Mouse (Mus musculus) gastrocnemius, postnatal 10 days (tissue): ENCODE data around the gene Efna1. TPM values are rescaled to one million over a fixed set of nuclear protein-coding genes. Genes with fewer than 3 reads are reported as not detected.

Experiments
- microRNA-seq, 2 experiments: library from miRNA; unstranded; fragments of <30 nt; microRNA quantifications; one replicate each; pipeline ENCODE4 v1.2.0; 2021
- total RNA-seq, 2 experiments: library from RNA; stranded (reverse); gene quantifications; 2 replicates each; pipeline ENCODE4 v1.2.3; 2021

The Efna1 gene
- total RNA-seq, 2 experiments from 2014 or later, result 21.1 to 26.3 TPM

Small RNA genes lying within 50 kb of the gene (microRNA-seq; reads per million reads assigned to microRNA genes)
- gene Mir92b, result 30.9 to 41.3 reads per million in 2 experiments

Other genes with a start within 250 kb of the Efna1 start
- 1 to 10 TPM; 9.7 to 9.9 TPM for gene Rusc1, start 187.8 kb downstream of the Efna1 start, total RNA-seq
- not detected for gene Gm43738, start 180.0 kb downstream of the Efna1 start, total RNA-seq
- 10 to 100 TPM; 33.7 to 35.5 TPM for gene Fdps, start 179.2 kb downstream of the Efna1 start, total RNA-seq
- gene Pklr, start 145.0 kb downstream of the Efna1 start, total RNA-seq, result under 1 TPM in 1 of 2 experiments, not detected in 1; 0.41 TPM
- 1 to 10 TPM in 1 of 2 experiments, under 1 TPM in 1; 0.12 to 1.1 TPM for gene Hcn3, start 120.9 kb downstream of the Efna1 start, total RNA-seq
- gene Clk2, start 116.3 kb downstream of the Efna1 start, total RNA-seq, result 10 to 100 TPM; 21.5 to 32.6 TPM
- gene Scamp3, start 103.7 kb downstream of the Efna1 start, total RNA-seq, result 10 to 100 TPM; 36.7 to 40.0 TPM
- 10 to 100 TPM; 11.1 to 12.9 TPM for gene Fam189b, start 98.0 kb downstream of the Efna1 start, total RNA-seq
- gene Gba, start 78.2 kb downstream of the Efna1 start, total RNA-seq, result 10 to 100 TPM; 20.6 to 24.5 TPM
- 10 to 100 TPM; 46.2 to 61.5 TPM for gene Thbs3, start 66.0 kb downstream of the Efna1 start, total RNA-seq
- gene Mtx1, start 54.1 kb downstream of the Efna1 start, total RNA-seq, result 10 to 100 TPM; 55.2 to 57.3 TPM
- gene Muc1, start 52.1 kb downstream of the Efna1 start, total RNA-seq, result under 1 TPM; 0.16 to 0.63 TPM
- gene Krtcap2, start 35.2 kb downstream of the Efna1 start, total RNA-seq, result 10 to 100 TPM; 78.1 to 93.1 TPM
- under 1 TPM; 0.70 to 0.86 TPM for gene Trim46, start 34.8 kb downstream of the Efna1 start, total RNA-seq
- 10 to 100 TPM; 47.4 to 54.9 TPM for gene Dpm3, start 21.8 kb downstream of the Efna1 start, total RNA-seq
- gene Slc50a1, start 10.6 kb downstream of the Efna1 start, total RNA-seq, result 10 to 100 TPM; 19.0 to 28.7 TPM
- not detected for gene Efna3, start 41.8 kb upstream of the Efna1 start, total RNA-seq
- gene Efna4, start 56.9 kb upstream of the Efna1 start, total RNA-seq, result 1 to 10 TPM in 1 of 2 experiments, under 1 TPM in 1; 0.82 to 1.9 TPM
- 10 to 100 TPM; 32.6 to 48.1 TPM for gene Adam15, start 68.9 kb upstream of the Efna1 start, total RNA-seq
- gene Dcst2, start 80.8 kb upstream of the Efna1 start, total RNA-seq, result not detected
- gene Dcst1, start 84.1 kb upstream of the Efna1 start, total RNA-seq, result under 1 TPM; 0.12 to 0.14 TPM
- gene Zbtb7b, start 113.6 kb upstream of the Efna1 start, total RNA-seq, result 10 to 100 TPM; 19.1 to 21.8 TPM
- gene Lenep, start 121.7 kb upstream of the Efna1 start, total RNA-seq, result under 1 TPM; 0.59 to 0.73 TPM
- 10 to 100 TPM; 25.8 to 29.5 TPM for gene Flad1, start 130.7 kb upstream of the Efna1 start, total RNA-seq
- gene Cks1b, start 137.2 kb upstream of the Efna1 start, total RNA-seq, result 10 to 100 TPM; 19.7 to 22.3 TPM
- gene Shc1, start 137.3 kb upstream of the Efna1 start, total RNA-seq, result 10 to 100 TPM; 50.0 to 57.8 TPM
- gene Pygo2, start 149.1 kb upstream of the Efna1 start, total RNA-seq, result 10 to 100 TPM; 15.9 to 22.2 TPM
- 100 to 1,000 TPM; 155 to 167 TPM for gene Pbxip1, start 155.6 kb upstream of the Efna1 start, total RNA-seq
- 1 to 10 TPM; 9.8 to 9.9 TPM for gene Pmvk, start 173.4 kb upstream of the Efna1 start, total RNA-seq
- gene Kcnn3, start 239.0 kb upstream of the Efna1 start, total RNA-seq, result 10 to 100 TPM in 1 of 2 experiments, 1 to 10 TPM in 1; 6.9 to 11.9 TPM